Mouse (Mus musculus): ENCODE results near the gene Rmdn2.

Gene Rmdn2

GRCm38 (mm10) chr17:79742635-79743034 is 131.0 kb downstream of the Rmdn2 start:
- in situ Hi-C loops (cut with MboI) = no loop called here

All from mature B cell (primary cell).